Mouse (Mus musculus) ES-E14 (cell line): ENCODE measurements at regions not wholly inside any gene's neighbourhood (a gene's known extent, or its start where the extent isn't known, plus 50 kb on each side); places are given as distances from the start of the nearest gene placed in this dataset.

Experiments
- CHD2 ChIP-seq: IDR thresholded peaks from 2 replicates; pipeline ENCODE4 v1.6.1; 2014; ENCODE audit warnings: mild to moderate bottlenecking, low read depth, low read length, inconsistent platforms
- HCFC1 ChIP-seq: IDR thresholded peaks from 2 replicates; pipeline ENCODE4 v1.6.1; 2012; ENCODE audit warnings: low read length, inconsistent platforms, borderline replicate concordance; ENCODE audit not compliant: insufficient read depth
- MAFK ChIP-seq: IDR thresholded peaks from 2 replicates; pipeline ENCODE4 v1.6.1; 2014; ENCODE audit warnings: mild to moderate bottlenecking, low read depth, low read length, inconsistent platforms; ENCODE audit not compliant: insufficient read depth
- ZC3H11A ChIP-seq: IDR thresholded peaks from 2 replicates; pipeline ENCODE4 v1.6.1; 2012; ENCODE audit warnings: low read depth, mild to moderate bottlenecking, inconsistent platforms, low read length, borderline replicate concordance

- no peak for TF ChIP-seq ZC3H11A
- TF ChIP-seq HCFC1 = no peak
- TF ChIP-seq CHD2 = no peak
- peak; percentile 48; the same call in 1 of the 2 replicates for TF ChIP-seq MAFK
Observed at GRCm38 (mm10) chr10:55333836-55334235, 772.9 kb upstream of the Msl3l2 start.
